Mouse (Mus musculus) bone marrow macrophage, adult 2 months (primary cell): ENCODE results near the gene A730061H03Rik. TPM values are rescaled to one million over a fixed set of nuclear protein-coding genes. Genes with fewer than 3 reads are reported as not detected.

Experiments used
- H3K27ac ChIP-seq: 2 replicates; pipeline ENCODE4 v1.5.1; 2012; ENCODE audit warnings: low read depth, low read length; ENCODE audit not compliant: insufficient read depth
- H3K4me1 ChIP-seq: 2 replicates; pipeline ENCODE4 v1.6.1; 2012; ENCODE audit warnings: low read length; ENCODE audit not compliant: control insufficient read depth, insufficient read depth
- H3K4me3 ChIP-seq: 2 replicates; pipeline ENCODE4 v1.5.1; 2012; ENCODE audit warnings: mild to moderate bottlenecking, low read length, moderate library complexity; ENCODE audit not compliant: insufficient read depth
- CTCF ChIP-seq: IDR thresholded peaks from 2 replicates; pipeline ENCODE4 v1.5.1; 2012; ENCODE audit warnings: low read depth, mild to moderate bottlenecking, low read length, moderate library complexity
- POLR2A ChIP-seq: IDR thresholded peaks from 2 replicates; pipeline ENCODE4 v1.6.1; 2012; ENCODE audit warnings: mild to moderate bottlenecking, low read depth, low read length, borderline replicate concordance
- polyA plus RNA-seq: library from polyadenylated mRNA; stranded (reverse); fragments of >200 nt; gene quantifications from 2 replicates; pipeline ENCODE4 v1.2.4, GENCODE M21; 2012; ENCODE audit not compliant: missing spikeins, insufficient read depth, insufficient read length

The A730061H03Rik gene
- polyA plus RNA-seq, 1 experiment, result not detected

- Histone ChIP-seq H3K4me3 (peak overlapping the region; percentile 78), H3K27ac (no peak overlapping the region), H3K4me1 (peaks cover 2% of the 10 kb centered on the region)
- TF ChIP-seq POLR2A, result no peak
- no peak for TF ChIP-seq CTCF
Measured at GRCm38 (mm10) chr14:55592226-55592625, 32.0 kb upstream of the A730061H03Rik start.

GRCm38 (mm10) chr14:55591331-55591891 lies 31.2 kb upstream of the A730061H03Rik start, which contains the start of gene Rnf31:
Gene Rnf31 (plus strand): TSS chr14:55591708.
- Histone ChIP-seq H3K4me1 (peaks cover 2% of the 10 kb centered on the region), H3K27ac (peak within 1 kb of the TSS; percentile 95), H3K4me3 (peak within 1 kb of the TSS; percentile 94)
- TF ChIP-seq POLR2A (no peak), CTCF (no peak)

GRCm38 (mm10) chr14:55590748-55591330 lies 30.6 kb upstream of the A730061H03Rik start, which contains the start of gene Psme2:
Gene Psme2 (minus strand): TSS chr14:55591113.
- Histone ChIP-seq H3K4me1 (peaks cover 8% of the 10 kb centered on the region), H3K27ac (peak within 1 kb of the TSS; percentile 95), H3K4me3 (peak within 1 kb of the TSS; percentile 94)
- no peak for TF ChIP-seq CTCF
- TF ChIP-seq POLR2A, result no peak

- peak overlapping the region; percentile 76 for H3K4me3 ChIP-seq
- no peak for TF ChIP-seq CTCF
- TF ChIP-seq POLR2A, result no peak
- H3K4me1 ChIP-seq, result peaks cover 13% of the 10 kb centered on the region
- peak overlapping the region; percentile 62 for H3K27ac ChIP-seq
Measured at GRCm38 (mm10) chr14:55589771-55590448, 29.7 kb upstream of the A730061H03Rik start.

GRCm38 (mm10) chr14:55589271-55589670 lies 29.1 kb upstream of the A730061H03Rik start:
- no peak for TF ChIP-seq CTCF
- no peak for TF ChIP-seq POLR2A
- Histone ChIP-seq H3K27ac (no peak overlapping the region), H3K4me3 (no peak overlapping the region), H3K4me1 (peaks cover 17% of the 10 kb centered on the region)

GRCm38 (mm10) chr14:55586149-55586548 lies 25.9 kb upstream of the A730061H03Rik start:
- TF ChIP-seq CTCF (no peak), POLR2A (no peak)
- peak overlapping the region; percentile 63 for H3K27ac ChIP-seq
- H3K4me1 ChIP-seq, result peaks cover 18% of the 10 kb centered on the region
- H3K4me3 ChIP-seq, result no peak overlapping the region

GRCm38 (mm10) chr14:55585566-55585960 lies 25.4 kb upstream of the A730061H03Rik start:
- TF ChIP-seq POLR2A (no peak), CTCF (no peak)
- Histone ChIP-seq H3K4me1 (peaks cover 18% of the 10 kb centered on the region), H3K4me3 (peak overlapping the region; percentile 14; the same call in 1 of the 2 replicates), H3K27ac (peak overlapping the region; percentile 63)

GRCm38 (mm10) chr14:55584702-55585565 lies 24.7 kb upstream of the A730061H03Rik start, which contains the start of gene Emc9:
Gene Emc9 (minus strand): TSS chr14:55585302.
- peaks cover 18% of the 10 kb centered on the region for H3K4me1 ChIP-seq
- H3K4me3 ChIP-seq, result peak within 1 kb of the TSS; percentile 79
- no peak for TF ChIP-seq POLR2A
- no peak for TF ChIP-seq CTCF
- H3K27ac ChIP-seq, result peak within 1 kb of the TSS; percentile 63

GRCm38 (mm10) chr14:55584303-55584701 lies 24.1 kb upstream of the A730061H03Rik start:
- H3K4me1 ChIP-seq, result peaks cover 20% of the 10 kb centered on the region
- no peak for TF ChIP-seq POLR2A
- TF ChIP-seq CTCF, result no peak
- H3K27ac ChIP-seq, result no peak overlapping the region
- peak overlapping the region; percentile 79 for H3K4me3 ChIP-seq
